Mouse (Mus musculus): Measurements from ENCODE around the gene Nudt1. TPM values are rescaled to one million over a fixed set of nuclear protein-coding genes. Genes with fewer than 3 reads are reported as not detected.

The Nudt1 gene
- 10.0 and 11.5 TPM in 2 replicates for polyA plus RNA-seq (2012; rRNA removed)

DNA sequence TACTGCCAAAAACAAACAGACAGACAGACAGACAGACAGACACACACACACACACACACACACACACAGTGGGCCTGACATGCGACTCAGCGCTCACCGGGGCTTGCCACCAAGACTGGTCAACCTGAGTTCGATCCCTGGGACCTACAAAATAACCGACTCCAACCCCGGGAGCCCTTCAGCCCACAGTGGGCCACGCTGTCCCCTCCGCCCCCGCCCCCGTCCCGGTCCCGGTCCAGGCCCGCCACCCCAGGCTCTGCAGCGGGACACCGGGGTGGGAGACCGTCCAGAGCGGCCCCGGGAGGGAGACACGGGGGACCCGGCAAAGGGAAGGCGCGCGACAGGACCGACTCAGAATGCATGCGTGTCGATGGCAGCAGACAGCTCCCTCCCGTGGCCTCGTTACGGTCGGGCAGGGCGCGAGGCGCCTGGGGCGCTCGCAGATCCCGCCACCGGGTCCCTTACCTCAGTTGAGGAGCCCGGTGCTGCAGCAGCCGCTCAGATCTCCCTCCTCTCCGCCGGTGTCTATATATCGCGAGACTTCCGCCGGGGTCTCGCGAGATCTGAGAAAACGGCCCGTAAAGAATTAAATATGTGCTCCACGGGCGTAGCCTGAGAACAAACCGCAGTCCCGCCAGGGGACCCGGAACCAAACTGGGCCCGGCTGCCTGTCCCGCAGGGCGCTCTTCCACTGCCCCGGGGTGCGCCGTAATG lies at the start of gene Nudt1, which contains the start of gene Mad1l1:
TSS of gene Nudt1 (plus strand) at position 615 of the 714 bp plus-strand sequence.
TSS of gene Mad1l1 (minus strand) at position 511 of the 714 bp plus-strand sequence.
- Histone ChIP-seq H3K27me3 (ENCODE audit: control insufficient read depth, insufficient read depth, low read length) (no peaks in the 10 kb centered on the region), H3K4me3 (replicated peaks; ENCODE audit: insufficient read depth, low read depth, low read length) (peak within 1 kb of the TSS; percentile 98), H3K27ac (ENCODE audit: insufficient read depth, low read length) (peak within 1 kb of the TSS; percentile 41; the same call in 1 of the 2 replicates), H3K4me1 (ENCODE audit: control insufficient read depth, insufficient read depth, low read length) (no peaks in the 10 kb centered on the region)
- peak; percentile 91 to 92 for DNase-seq
- 0 out of 2 replicates have a peak, but pooled peaks have one; percentile 15 for TF ChIP-seq CTCF (IDR thresholded peaks at IDR 0.05; ENCODE audit: borderline replicate concordance, insufficient read depth, low read depth, low read length)
- TF ChIP-seq POLR2A (IDR thresholded peaks at IDR 0.05; ENCODE audit: borderline replicate concordance, insufficient read depth, low read length): peak; percentile 62; the same call in 1 of the 2 replicates
- 1% methylated on average over 60 of the region's 60 CpGs for WGBS

DNA sequence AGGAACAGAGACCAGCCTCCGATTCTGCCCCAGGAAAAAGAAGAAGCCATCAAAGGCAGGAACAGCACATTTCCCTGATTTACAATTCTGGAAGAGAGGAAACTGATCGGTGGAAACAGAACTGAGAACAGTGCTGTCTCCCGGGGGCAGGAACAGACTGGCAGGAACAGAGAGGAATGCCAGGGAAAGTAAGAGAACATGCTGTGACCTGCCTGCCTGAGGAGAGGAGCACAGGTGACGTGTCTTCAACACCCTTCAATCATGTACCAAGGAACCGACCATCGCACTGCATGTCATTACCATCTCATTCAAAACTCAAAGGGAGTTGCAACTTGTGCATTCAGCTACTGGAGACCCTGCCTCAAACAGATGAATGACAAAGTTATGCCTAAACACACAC lies 44.7 kb upstream of the Nudt1 start:
- H3K27ac ChIP-seq (ENCODE audit: insufficient read depth, low read length): no peak overlapping the region
- no peak for DNase-seq
- WGBS: 64% methylated on average over 6 of the region's 6 CpGs

DNA sequence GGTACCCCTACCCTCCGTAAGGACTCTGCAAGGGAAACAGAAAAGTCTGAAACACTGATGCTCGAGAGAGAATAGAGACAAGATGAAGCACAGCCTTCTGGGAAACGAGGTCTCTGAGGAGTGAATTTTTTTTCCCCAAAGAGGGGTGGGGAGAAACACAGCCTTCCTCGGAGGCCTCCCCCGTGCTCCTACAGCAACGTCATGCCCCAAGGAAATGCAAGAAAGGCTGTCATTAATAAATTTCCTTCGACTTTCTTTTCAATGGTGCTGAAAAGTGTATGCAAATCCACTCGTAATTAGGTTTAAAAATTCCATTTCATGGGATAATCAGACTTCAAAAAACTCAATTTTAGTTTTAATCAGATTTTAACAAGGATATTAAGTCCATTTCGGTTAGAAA lies 41.3 kb upstream of the Nudt1 start:
- peaks cover 7% of the 10 kb centered on the region for H3K4me1 ChIP-seq (ENCODE audit: control insufficient read depth, insufficient read depth, low read length)
- H3K27ac ChIP-seq (ENCODE audit: insufficient read depth, low read length): no peak overlapping the region
- no peak for TF ChIP-seq CTCF (IDR thresholded peaks at IDR 0.05; ENCODE audit: borderline replicate concordance, insufficient read depth, low read depth, low read length)
- TF ChIP-seq POLR2A (IDR thresholded peaks at IDR 0.05; ENCODE audit: borderline replicate concordance, insufficient read depth, low read length): no peak
- H3K4me3 ChIP-seq (replicated peaks; ENCODE audit: insufficient read depth, low read depth, low read length): no peak overlapping the region
- H3K27me3 ChIP-seq (ENCODE audit: control insufficient read depth, insufficient read depth, low read length): no peaks in the 10 kb centered on the region
- 89% methylated on average over 9 of the region's 9 CpGs for WGBS
- DNase-seq: no peak

More for the DNA sequence above, 44.7 kb upstream of the Nudt1 start:
- no peaks in the 10 kb centered on the region for H3K27me3 ChIP-seq (ENCODE audit: control insufficient read depth, insufficient read depth, low read length)
- H3K4me3 ChIP-seq (replicated peaks; ENCODE audit: insufficient read depth, low read depth, low read length): no peak overlapping the region
- no peak for TF ChIP-seq CTCF (IDR thresholded peaks at IDR 0.05; ENCODE audit: borderline replicate concordance, insufficient read depth, low read depth, low read length)
- no peak for TF ChIP-seq POLR2A (IDR thresholded peaks at IDR 0.05; ENCODE audit: borderline replicate concordance, insufficient read depth, low read length)
- no peaks in the 10 kb centered on the region for H3K4me1 ChIP-seq (ENCODE audit: control insufficient read depth, insufficient read depth, low read length)

DNA sequence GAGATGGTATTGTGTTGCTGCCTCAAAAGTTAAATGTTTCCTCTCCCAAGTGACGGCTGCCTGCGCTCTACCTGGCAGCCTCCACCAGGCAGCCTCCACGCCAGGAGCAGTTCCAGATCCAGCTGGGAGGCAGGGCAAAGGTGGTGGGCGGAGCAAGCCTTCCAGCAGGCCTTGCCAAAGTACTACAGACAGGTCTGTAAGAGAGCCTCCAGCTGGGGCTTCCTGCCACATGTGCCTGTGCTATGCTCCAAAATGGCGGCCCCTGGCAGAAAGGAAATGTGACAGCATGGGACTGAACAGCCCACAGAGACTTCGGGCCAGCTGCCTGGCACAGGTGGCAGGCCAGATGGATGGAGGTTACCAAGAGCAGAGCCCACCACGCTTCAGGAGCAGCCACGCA lies 39.1 kb upstream of the Nudt1 start:
- WGBS: 18% methylated on average over 8 of the region's 8 CpGs
- Histone ChIP-seq H3K27me3 (ENCODE audit: control insufficient read depth, insufficient read depth, low read length) (no peaks in the 10 kb centered on the region), H3K4me1 (ENCODE audit: control insufficient read depth, insufficient read depth, low read length) (peaks cover 7% of the 10 kb centered on the region), H3K27ac (ENCODE audit: insufficient read depth, low read length) (no peak overlapping the region), H3K4me3 (replicated peaks; ENCODE audit: insufficient read depth, low read depth, low read length) (no peak overlapping the region)
- DNase-seq: peak; percentile 44 to 56
- TF ChIP-seq CTCF (IDR thresholded peaks at IDR 0.05; ENCODE audit: borderline replicate concordance, insufficient read depth, low read depth, low read length) (no peak), POLR2A (IDR thresholded peaks at IDR 0.05; ENCODE audit: borderline replicate concordance, insufficient read depth, low read length) (no peak)

DNA sequence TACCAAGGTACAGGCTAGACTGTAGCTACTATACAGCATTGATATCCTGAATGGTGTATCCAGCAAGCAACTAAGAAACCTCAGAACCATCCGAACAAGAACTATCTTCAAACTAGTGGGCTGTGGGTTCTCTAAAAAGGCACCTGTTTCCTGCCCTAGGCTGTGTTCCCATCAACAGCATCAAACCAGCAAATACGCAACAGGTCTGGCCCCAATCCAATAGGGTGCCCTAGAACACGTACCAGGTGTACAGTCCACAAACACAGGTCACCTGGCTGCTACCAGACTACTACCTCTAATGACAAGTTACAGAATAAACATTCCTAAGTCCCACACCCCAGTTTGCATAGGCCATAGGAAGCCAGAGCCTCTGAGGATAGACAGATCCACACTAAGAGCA lies 38.6 kb upstream of the Nudt1 start:
- H3K4me3 ChIP-seq (replicated peaks; ENCODE audit: insufficient read depth, low read depth, low read length): no peak overlapping the region
- H3K27me3 ChIP-seq (ENCODE audit: control insufficient read depth, insufficient read depth, low read length): no peaks in the 10 kb centered on the region
- TF ChIP-seq POLR2A (IDR thresholded peaks at IDR 0.05; ENCODE audit: borderline replicate concordance, insufficient read depth, low read length) (no peak), CTCF (IDR thresholded peaks at IDR 0.05; ENCODE audit: borderline replicate concordance, insufficient read depth, low read depth, low read length) (no peak)
- 84% methylated on average over 3 of the region's 3 CpGs for WGBS
- peaks cover 7% of the 10 kb centered on the region for H3K4me1 ChIP-seq (ENCODE audit: control insufficient read depth, insufficient read depth, low read length)
- DNase-seq: no peak
- no peak overlapping the region for H3K27ac ChIP-seq (ENCODE audit: insufficient read depth, low read length)

DNA sequence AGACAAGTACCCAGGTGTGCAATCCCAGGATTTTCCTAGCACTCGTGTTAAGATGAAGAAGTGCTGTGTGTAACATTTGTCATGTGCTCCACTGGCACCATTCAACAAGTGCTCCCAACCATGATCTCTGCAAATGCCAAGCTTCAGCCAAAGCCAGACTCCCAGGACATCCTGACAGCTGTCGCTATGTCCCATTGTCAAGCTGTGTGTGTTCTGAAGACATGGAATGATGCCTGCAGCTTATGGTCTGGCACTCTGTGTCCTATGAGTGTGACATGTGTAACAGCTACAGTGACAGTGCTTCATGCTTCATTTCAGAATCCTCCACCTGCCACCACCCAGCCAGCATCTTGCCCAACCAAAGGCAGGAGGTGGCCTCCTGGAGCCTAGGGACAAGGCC lies 37.4 kb upstream of the Nudt1 start:
- Histone ChIP-seq H3K27me3 (ENCODE audit: control insufficient read depth, insufficient read depth, low read length) (no peaks in the 10 kb centered on the region), H3K27ac (ENCODE audit: insufficient read depth, low read length) (no peak overlapping the region), H3K4me3 (replicated peaks; ENCODE audit: insufficient read depth, low read depth, low read length) (no peak overlapping the region), H3K4me1 (ENCODE audit: control insufficient read depth, insufficient read depth, low read length) (peaks cover 7% of the 10 kb centered on the region)
- DNase-seq: no peak
- 80% methylated on average over 2 of the region's 2 CpGs for WGBS
- TF ChIP-seq POLR2A (IDR thresholded peaks at IDR 0.05; ENCODE audit: borderline replicate concordance, insufficient read depth, low read length) (no peak), CTCF (IDR thresholded peaks at IDR 0.05; ENCODE audit: borderline replicate concordance, insufficient read depth, low read depth, low read length) (no peak)

DNA sequence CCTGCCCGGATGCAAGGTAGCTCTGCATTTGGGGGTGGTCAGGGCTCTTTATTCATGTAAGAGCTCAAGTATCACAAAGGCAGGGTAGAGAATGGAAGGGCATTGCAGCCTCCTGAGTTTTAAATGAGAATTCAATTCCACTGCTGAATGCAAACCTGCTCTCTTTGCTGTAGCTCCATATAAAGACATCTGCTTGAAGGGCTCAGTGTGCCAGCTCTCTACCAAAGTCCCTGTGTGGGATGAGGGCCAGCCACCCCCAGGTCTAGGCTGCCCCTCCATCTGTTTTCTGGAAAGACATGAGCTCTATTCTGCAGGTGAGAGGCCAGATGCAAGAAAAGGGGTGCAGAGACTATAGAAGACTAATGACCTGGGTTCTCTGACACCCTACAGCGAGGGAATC lies 36.7 kb upstream of the Nudt1 start:
- H3K27ac ChIP-seq (ENCODE audit: insufficient read depth, low read length): no peak overlapping the region

DNA sequence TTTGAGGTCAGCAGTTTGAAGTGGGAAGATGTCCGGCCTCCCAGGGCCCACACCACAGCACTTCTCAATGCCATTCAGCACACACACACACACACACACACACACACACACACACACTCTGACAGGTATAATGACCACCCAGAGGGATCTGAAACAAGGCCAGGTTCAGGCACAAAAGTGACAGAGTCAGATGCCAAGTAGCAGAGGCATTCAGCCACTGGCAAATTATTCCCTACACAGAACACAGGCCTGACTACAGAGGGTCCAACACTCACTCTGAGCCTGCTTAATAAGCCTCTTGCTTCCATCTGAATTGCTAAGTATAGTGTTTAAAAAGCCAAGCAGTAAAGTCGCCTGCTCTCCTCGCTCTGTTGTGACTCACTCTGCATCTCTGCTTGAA lies 33.2 kb upstream of the Nudt1 start:
- Histone ChIP-seq H3K27me3 (ENCODE audit: control insufficient read depth, insufficient read depth, low read length) (no peaks in the 10 kb centered on the region), H3K4me3 (replicated peaks; ENCODE audit: insufficient read depth, low read depth, low read length) (no peak overlapping the region), H3K4me1 (ENCODE audit: control insufficient read depth, insufficient read depth, low read length) (no peaks in the 10 kb centered on the region), H3K27ac (ENCODE audit: insufficient read depth, low read length) (no peak overlapping the region)
- TF ChIP-seq CTCF (IDR thresholded peaks at IDR 0.05; ENCODE audit: borderline replicate concordance, insufficient read depth, low read depth, low read length) (no peak), POLR2A (IDR thresholded peaks at IDR 0.05; ENCODE audit: borderline replicate concordance, insufficient read depth, low read length) (no peak)
- DNase-seq: peak in 1 of 2 experiments; percentile 11
- WGBS: 87% methylated on average over 3 of the region's 3 CpGs

More for the DNA sequence above, 36.7 kb upstream of the Nudt1 start:
- Histone ChIP-seq H3K4me3 (replicated peaks; ENCODE audit: insufficient read depth, low read depth, low read length) (no peak overlapping the region), H3K4me1 (ENCODE audit: control insufficient read depth, insufficient read depth, low read length) (peaks cover 7% of the 10 kb centered on the region), H3K27me3 (ENCODE audit: control insufficient read depth, insufficient read depth, low read length) (no peaks in the 10 kb centered on the region)
- WGBS: 88% methylated on average over 2 of the region's 2 CpGs
- no peak for DNase-seq
- no peak for TF ChIP-seq POLR2A (IDR thresholded peaks at IDR 0.05; ENCODE audit: borderline replicate concordance, insufficient read depth, low read length)
- no peak for TF ChIP-seq CTCF (IDR thresholded peaks at IDR 0.05; ENCODE audit: borderline replicate concordance, insufficient read depth, low read depth, low read length)

Measured in cerebellum, adult 2 months (tissue).